Mouse (Mus musculus) ES-E14 (cell line): ENCODE measurements at regions not wholly inside any gene's neighbourhood (a gene's known extent, or its start where the extent isn't known, plus 50 kb on each side); places are given as distances from the start of the nearest gene placed in this dataset.

Experiments
- HCFC1 ChIP-seq: IDR thresholded peaks from 2 replicates; pipeline ENCODE4 v1.6.1; 2012; ENCODE audit warnings: low read length, inconsistent platforms, borderline replicate concordance; ENCODE audit not compliant: insufficient read depth
- ZC3H11A ChIP-seq: IDR thresholded peaks from 2 replicates; pipeline ENCODE4 v1.6.1; 2012; ENCODE audit warnings: low read depth, mild to moderate bottlenecking, inconsistent platforms, low read length, borderline replicate concordance

- TF ChIP-seq ZC3H11A, result no peak
- no peak for TF ChIP-seq HCFC1
These were observed 67.1 kb upstream of the Fam19a5 start for GRCm38 (mm10) chr15:87476862-87477490.
